Mouse (Mus musculus): Measurements from ENCODE around the gene Pars2. TPM values are rescaled to one million over a fixed set of nuclear protein-coding genes. Genes with fewer than 3 reads are reported as not detected.
A peak's percentile ranks its signal among the peaks of the same experiment; 100 is the strongest.

Gene Pars2
- polyA plus RNA-seq, 1 experiment from 2014 or later, result 11.8 TPM

GRCm38 (mm10) chr4:106622712-106623111 lies 28.2 kb upstream of the Pars2 start:
- no peak overlapping the region for H3K4me2 ChIP-seq (replicated peaks)
- H3K4me3 ChIP-seq, result no peak overlapping the region
- H3K27me3 ChIP-seq (replicated peaks), result peaks cover 34% of the 10 kb centered on the region
- H3K4me1 ChIP-seq, result peaks cover 4% of the 10 kb centered on the region; the same call in 1 of the 2 replicates
- WGBS, result 34% methylated on average over 28 of the region's 28 CpGs
- H3K27ac ChIP-seq, result no peak overlapping the region
- H3K9me3 ChIP-seq, result no peaks in the 10 kb centered on the region
- H3K36me3 ChIP-seq, result no peaks in the 10 kb centered on the region
- ATAC-seq (ENCODE audit: low FRiP score, low read depth), result no peak
- H3K9ac ChIP-seq, result no peak overlapping the region

- Histone ChIP-seq H3K4me2 (replicated peaks) (no peak overlapping the region), H3K9me3 (no peaks in the 10 kb centered on the region), H3K4me3 (no peak overlapping the region), H3K36me3 (no peaks in the 10 kb centered on the region), H3K27me3 (replicated peaks) (peaks cover 34% of the 10 kb centered on the region), H3K4me1 (peaks cover 4% of the 10 kb centered on the region; the same call in 1 of the 2 replicates), H3K27ac (no peak overlapping the region), H3K9ac (no peak overlapping the region)
- ATAC-seq (ENCODE audit: low FRiP score, low read depth), result no peak
- 86% methylated on average over 10 of the region's 10 CpGs for WGBS
Observed at GRCm38 (mm10) chr4:106624271-106624670, 26.6 kb upstream of the Pars2 start.

- H3K27ac ChIP-seq, result no peak overlapping the region
- no peak overlapping the region for H3K4me3 ChIP-seq
- no peaks in the 10 kb centered on the region for H3K36me3 ChIP-seq
- H3K4me2 ChIP-seq (replicated peaks), result no peak overlapping the region
- peaks cover 15% of the 10 kb centered on the region for H3K4me1 ChIP-seq
- no peak for ATAC-seq (ENCODE audit: low FRiP score, low read depth)
- peaks cover 19% of the 10 kb centered on the region for H3K27me3 ChIP-seq (replicated peaks)
- no peak overlapping the region for H3K9ac ChIP-seq
- WGBS, result 87% methylated on average over 5 of the region's 5 CpGs
- no peaks in the 10 kb centered on the region for H3K9me3 ChIP-seq
Observed at GRCm38 (mm10) chr4:106627809-106628208, 23.1 kb upstream of the Pars2 start.

GRCm38 (mm10) chr4:106628650-106629360 lies 22.1 kb upstream of the Pars2 start:
- Histone ChIP-seq H3K4me2 (replicated peaks) (no peak overlapping the region), H3K27ac (no peak overlapping the region), H3K4me3 (no peak overlapping the region), H3K9me3 (no peaks in the 10 kb centered on the region), H3K9ac (no peak overlapping the region), H3K4me1 (peaks cover 21% of the 10 kb centered on the region), H3K36me3 (no peaks in the 10 kb centered on the region), H3K27me3 (replicated peaks) (peaks cover 9% of the 10 kb centered on the region; the same call in 1 of the 2 replicates)
- ATAC-seq (ENCODE audit: low FRiP score, low read depth), result no peak
- 59% methylated on average over 9 of the region's 9 CpGs for WGBS

GRCm38 (mm10) chr4:106629374-106629773 lies 21.5 kb upstream of the Pars2 start:
- ATAC-seq (ENCODE audit: low FRiP score, low read depth), result no peak
- no peak overlapping the region for H3K4me2 ChIP-seq (replicated peaks)
- 0 out of 2 replicates have a peak, but pooled peaks cover 4% of the 10 kb centered on the region for H3K27me3 ChIP-seq (replicated peaks)
- 74% methylated on average over 5 of the region's 5 CpGs for WGBS
- H3K27ac ChIP-seq, result no peak overlapping the region
- H3K4me3 ChIP-seq, result no peak overlapping the region
- no peaks in the 10 kb centered on the region for H3K9me3 ChIP-seq
- peaks cover 27% of the 10 kb centered on the region for H3K4me1 ChIP-seq
- no peak overlapping the region for H3K9ac ChIP-seq
- H3K36me3 ChIP-seq, result no peaks in the 10 kb centered on the region

- peak; percentile 80 for ATAC-seq (ENCODE audit: low FRiP score, low read depth)
- H3K9me3 ChIP-seq, result no peaks in the 10 kb centered on the region
- H3K4me3 ChIP-seq, result no peak overlapping the region
- 0 out of 2 replicates have a peak, but pooled peaks cover 4% of the 10 kb centered on the region for H3K27me3 ChIP-seq (replicated peaks)
- H3K27ac ChIP-seq, result peak overlapping the region; percentile 60
- peak overlapping the region; percentile 20; the same call in 1 of the 2 replicates for H3K4me2 ChIP-seq (replicated peaks)
- H3K9ac ChIP-seq, result no peak overlapping the region
- no peaks in the 10 kb centered on the region for H3K36me3 ChIP-seq
- WGBS, result 24% methylated on average over 14 of the region's 14 CpGs
- peaks cover 30% of the 10 kb centered on the region for H3K4me1 ChIP-seq
Observed at GRCm38 (mm10) chr4:106630333-106631220, 20.3 kb upstream of the Pars2 start.

- peaks cover 26% of the 10 kb centered on the region for H3K4me1 ChIP-seq
- no peak overlapping the region for H3K9ac ChIP-seq
- H3K27ac ChIP-seq, result no peak overlapping the region
- no peak overlapping the region for H3K4me3 ChIP-seq
- H3K27me3 ChIP-seq (replicated peaks), result no peaks in the 10 kb centered on the region
- no peaks in the 10 kb centered on the region for H3K36me3 ChIP-seq
- 62% methylated on average over 1 of the region's 3 CpGs for WGBS
- ATAC-seq (ENCODE audit: low FRiP score, low read depth), result no peak
- H3K9me3 ChIP-seq, result no peaks in the 10 kb centered on the region
- no peak overlapping the region for H3K4me2 ChIP-seq (replicated peaks)
Observed at GRCm38 (mm10) chr4:106632313-106632712, 18.6 kb upstream of the Pars2 start.

- ATAC-seq (ENCODE audit: low FRiP score, low read depth), result 0 out of 2 replicates have a peak, but pooled peaks have one; percentile 35
- H3K9ac ChIP-seq, result no peak overlapping the region
- H3K27ac ChIP-seq, result peak overlapping the region; percentile 50
- no peaks in the 10 kb centered on the region for H3K9me3 ChIP-seq
- no peaks in the 10 kb centered on the region for H3K27me3 ChIP-seq (replicated peaks)
- peaks cover 26% of the 10 kb centered on the region for H3K4me1 ChIP-seq
- no peaks in the 10 kb centered on the region for H3K36me3 ChIP-seq
- WGBS, result 24% methylated on average over 8 of the region's 8 CpGs
- no peak overlapping the region for H3K4me3 ChIP-seq
- H3K4me2 ChIP-seq (replicated peaks), result peak overlapping the region; percentile 20; the same call in 1 of the 2 replicates
Observed at GRCm38 (mm10) chr4:106633281-106634085, 17.4 kb upstream of the Pars2 start.

- no peaks in the 10 kb centered on the region for H3K9me3 ChIP-seq
- no peak for ATAC-seq (ENCODE audit: low FRiP score, low read depth)
- no peaks in the 10 kb centered on the region for H3K27me3 ChIP-seq (replicated peaks)
- H3K27ac ChIP-seq, result peak overlapping the region; percentile 50
- peak overlapping the region; percentile 20; the same call in 1 of the 2 replicates for H3K4me2 ChIP-seq (replicated peaks)
- H3K4me3 ChIP-seq, result no peak overlapping the region
- peaks cover 26% of the 10 kb centered on the region for H3K4me1 ChIP-seq
- H3K9ac ChIP-seq, result no peak overlapping the region
- no peaks in the 10 kb centered on the region for H3K36me3 ChIP-seq
- WGBS, result 42% methylated on average over 9 of the region's 9 CpGs
Observed at GRCm38 (mm10) chr4:106634086-106634479, 16.8 kb upstream of the Pars2 start.

- WGBS, result 30% methylated on average over 8 of the region's 8 CpGs
- no peak overlapping the region for H3K4me2 ChIP-seq (replicated peaks)
- no peaks in the 10 kb centered on the region for H3K27me3 ChIP-seq (replicated peaks)
- H3K4me1 ChIP-seq, result peaks cover 7% of the 10 kb centered on the region
- no peak overlapping the region; the same call in 1 of the 2 replicates for H3K9ac ChIP-seq
- no peaks in the 10 kb centered on the region for H3K36me3 ChIP-seq
- ATAC-seq (ENCODE audit: low FRiP score, low read depth), result no peak
- no peak overlapping the region for H3K27ac ChIP-seq
- H3K9me3 ChIP-seq, result no peaks in the 10 kb centered on the region
- H3K4me3 ChIP-seq, result no peak overlapping the region
Observed at GRCm38 (mm10) chr4:106643483-106644217, 7.2 kb upstream of the Pars2 start.

- H3K4me3 ChIP-seq, result no peak overlapping the region
- H3K36me3 ChIP-seq, result no peaks in the 10 kb centered on the region
- no peak overlapping the region for H3K27ac ChIP-seq
- no peak overlapping the region for H3K4me2 ChIP-seq (replicated peaks)
- no peaks in the 10 kb centered on the region for H3K9me3 ChIP-seq
- ATAC-seq (ENCODE audit: low FRiP score, low read depth), result no peak
- H3K27me3 ChIP-seq (replicated peaks), result no peaks in the 10 kb centered on the region
- H3K9ac ChIP-seq, result no peak overlapping the region
- 78% methylated on average over 6 of the region's 6 CpGs for WGBS
- H3K4me1 ChIP-seq, result peaks cover 7% of the 10 kb centered on the region
Observed at GRCm38 (mm10) chr4:106644218-106644610, 6.7 kb upstream of the Pars2 start.

Measured in neural tube, embryonic 12.5 days (tissue).